Mouse (Mus musculus): Measurements from ENCODE around the gene Mrpl50. TPM values are rescaled to one million over a fixed set of nuclear protein-coding genes. Genes with fewer than 3 reads are reported as not detected.

The Mrpl50 gene
- polyA plus RNA-seq, 1 experiment from 2014 or later: 95.7 TPM

DNA sequence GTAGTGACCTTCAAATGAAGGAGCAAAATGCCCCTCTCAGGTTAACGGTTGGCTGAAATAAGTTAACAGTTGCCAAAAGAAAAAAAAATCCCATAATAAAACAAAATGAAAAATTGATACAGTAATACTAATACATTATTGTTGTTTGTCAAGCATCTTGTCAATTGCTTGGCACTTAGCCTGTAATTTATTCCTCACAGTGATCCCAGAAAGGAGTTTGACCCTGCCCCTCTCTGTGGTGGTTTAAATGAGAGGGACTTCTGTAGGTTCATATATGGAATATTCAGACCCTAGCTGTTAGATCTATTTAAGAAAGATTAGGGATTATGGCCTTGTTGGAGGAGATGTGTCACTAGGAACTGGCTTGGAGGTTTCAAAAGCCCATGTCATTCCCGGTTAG lies 25.1 kb upstream of the Mrpl50 start:
- 79% methylated on average over 2 of the region's 2 CpGs for WGBS
- no peaks in the 10 kb centered on the region for H3K36me3 ChIP-seq (ENCODE audit: insufficient read depth, low read length)

DNA sequence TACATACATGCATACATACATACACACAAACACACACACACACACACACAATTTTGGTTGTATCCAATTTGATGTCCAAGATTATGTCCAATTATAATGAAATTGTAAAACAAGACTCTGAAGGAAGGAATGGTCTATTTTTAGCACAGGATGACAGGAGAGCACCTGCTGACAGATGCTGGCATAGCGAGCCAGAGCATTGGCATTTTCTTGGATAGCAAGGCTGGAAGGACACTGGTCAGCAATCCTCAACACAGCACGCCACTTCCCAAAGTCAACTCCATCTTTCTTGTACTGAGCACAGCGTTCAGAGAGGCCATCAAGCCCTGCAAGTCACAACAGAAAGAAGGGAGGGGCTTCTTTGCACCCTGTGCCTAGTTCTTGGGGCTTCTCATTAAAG lies 20.1 kb upstream of the Mrpl50 start:
- Histone ChIP-seq H3K4me2 (replicated peaks; ENCODE audit: low read depth, low read length) (no peak overlapping the region), H3K36me3 (ENCODE audit: insufficient read depth, low read length) (no peaks in the 10 kb centered on the region), H3K27ac (ENCODE audit: low read length) (no peak overlapping the region), H3K9ac (replicated peaks; ENCODE audit: low read length) (no peak overlapping the region), H3K4me1 (ENCODE audit: insufficient read depth, low read length) (no peaks in the 10 kb centered on the region), H3K4me3 (ENCODE audit: low read length) (no peak overlapping the region), H3K9me3 (ENCODE audit: low read length) (no peaks in the 10 kb centered on the region), H3K27me3 (ENCODE audit: insufficient read depth, low read length) (no peaks in the 10 kb centered on the region)
- no peak for ATAC-seq (ENCODE audit: low FRiP score, low TSS enrichment)
- 71% methylated on average over 3 of the region's 3 CpGs for WGBS

More for the DNA sequence above, 25.1 kb upstream of the Mrpl50 start:
- no peaks in the 10 kb centered on the region for H3K4me1 ChIP-seq (ENCODE audit: insufficient read depth, low read length)
- no peak overlapping the region for H3K4me3 ChIP-seq (ENCODE audit: low read length)
- peak overlapping the region; percentile 13; the same call in 1 of the 2 replicates for H3K27ac ChIP-seq (ENCODE audit: low read length)
- H3K4me2 ChIP-seq (replicated peaks; ENCODE audit: low read depth, low read length): 0 out of 2 replicates have a peak overlapping the region, but pooled peaks have one; percentile 14
- ATAC-seq (ENCODE audit: low FRiP score, low TSS enrichment): no peak
- H3K27me3 ChIP-seq (ENCODE audit: insufficient read depth, low read length): no peaks in the 10 kb centered on the region
- no peak overlapping the region for H3K9ac ChIP-seq (replicated peaks; ENCODE audit: low read length)
- H3K9me3 ChIP-seq (ENCODE audit: low read length): no peaks in the 10 kb centered on the region

DNA sequence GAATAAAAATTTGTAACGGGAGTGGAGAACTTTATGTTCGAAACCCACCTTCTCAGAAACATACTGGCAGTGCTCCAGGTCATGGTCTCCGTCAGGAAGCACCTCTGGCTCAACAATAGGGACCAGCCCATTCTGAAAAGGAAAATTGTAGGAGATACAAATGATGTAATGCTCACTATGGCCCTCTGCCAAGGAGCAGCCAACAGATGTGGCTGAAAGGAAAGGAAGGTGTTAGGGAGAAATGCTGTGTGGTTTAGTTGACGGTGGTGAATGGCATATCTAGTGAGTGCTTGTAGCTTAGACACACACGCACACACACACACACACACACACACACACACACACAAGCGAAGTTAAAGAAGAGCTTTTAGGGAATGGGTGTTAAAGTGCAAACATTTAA lies 18.8 kb upstream of the Mrpl50 start:
- no peak overlapping the region for H3K27ac ChIP-seq (ENCODE audit: low read length)
- H3K27me3 ChIP-seq (ENCODE audit: insufficient read depth, low read length): no peaks in the 10 kb centered on the region
- no peak for ATAC-seq (ENCODE audit: low FRiP score, low TSS enrichment)
- no peaks in the 10 kb centered on the region for H3K9me3 ChIP-seq (ENCODE audit: low read length)
- no peak overlapping the region for H3K9ac ChIP-seq (replicated peaks; ENCODE audit: low read length)
- H3K4me1 ChIP-seq (ENCODE audit: insufficient read depth, low read length): no peaks in the 10 kb centered on the region
- no peak overlapping the region for H3K4me2 ChIP-seq (replicated peaks; ENCODE audit: low read depth, low read length)
- WGBS: 69% methylated on average over 6 of the region's 6 CpGs
- H3K4me3 ChIP-seq (ENCODE audit: low read length): no peak overlapping the region
- H3K36me3 ChIP-seq (ENCODE audit: insufficient read depth, low read length): no peaks in the 10 kb centered on the region

DNA sequence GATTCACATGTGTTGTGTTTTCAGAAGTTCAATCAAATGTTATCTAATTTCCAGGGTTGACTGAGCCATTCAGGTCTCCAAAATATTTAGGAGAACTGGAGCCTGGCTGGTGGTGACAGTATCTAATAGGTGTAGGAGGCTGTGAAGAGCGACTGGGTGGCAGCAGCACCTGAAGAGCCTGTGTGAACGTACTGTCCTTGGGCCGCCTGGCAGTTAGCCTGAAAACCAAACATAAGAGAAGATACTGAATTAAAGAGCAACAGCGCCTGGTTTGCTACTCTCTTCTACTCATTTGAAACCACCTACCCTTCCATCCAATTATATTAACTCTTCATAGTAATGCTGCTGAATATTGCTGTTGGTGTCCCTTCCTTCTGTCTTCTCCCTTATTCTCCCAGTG lies 15.8 kb upstream of the Mrpl50 start:
- no peaks in the 10 kb centered on the region for H3K4me1 ChIP-seq (ENCODE audit: insufficient read depth, low read length)
- no peaks in the 10 kb centered on the region for H3K9me3 ChIP-seq (ENCODE audit: low read length)
- no peak overlapping the region for H3K27ac ChIP-seq (ENCODE audit: low read length)
- H3K4me2 ChIP-seq (replicated peaks; ENCODE audit: low read depth, low read length): no peak overlapping the region
- peaks cover 4% of the 10 kb centered on the region; the same call in 1 of the 2 replicates for H3K36me3 ChIP-seq (ENCODE audit: insufficient read depth, low read length)
- no peak for ATAC-seq (ENCODE audit: low FRiP score, low TSS enrichment)
- H3K9ac ChIP-seq (replicated peaks; ENCODE audit: low read length): no peak overlapping the region
- WGBS: 86% methylated on average over 4 of the region's 4 CpGs
- no peak overlapping the region for H3K4me3 ChIP-seq (ENCODE audit: low read length)
- H3K27me3 ChIP-seq (ENCODE audit: insufficient read depth, low read length): no peaks in the 10 kb centered on the region

DNA sequence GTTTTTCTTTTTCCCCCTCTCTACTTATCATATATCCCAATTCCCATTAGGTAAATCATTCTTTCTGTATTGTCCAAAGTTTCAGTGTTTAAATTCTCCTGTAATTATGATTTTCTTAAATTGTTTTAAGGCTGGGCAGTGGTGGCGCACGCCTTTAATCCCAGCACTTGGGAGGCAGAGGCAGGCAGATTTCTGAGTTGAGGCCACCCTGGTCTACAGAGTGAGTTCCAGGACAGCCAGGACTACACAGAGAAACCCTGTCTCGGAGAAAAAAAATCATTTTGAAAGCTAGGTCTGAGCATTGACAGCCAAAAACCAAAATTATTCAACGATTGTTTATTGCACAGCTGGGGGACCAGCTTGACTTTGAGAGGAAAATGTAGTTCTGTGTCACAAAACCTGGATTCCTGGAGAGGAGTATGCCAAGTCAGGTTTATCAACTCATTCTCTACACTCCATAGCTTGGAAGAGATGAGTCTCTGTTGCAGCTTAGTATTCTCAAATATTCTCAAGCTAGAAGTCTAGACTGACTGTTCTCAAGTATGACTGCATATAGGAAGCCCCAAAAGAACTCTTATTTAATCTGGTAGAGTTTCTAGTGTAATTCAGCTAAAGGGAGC lies 14.9 kb upstream of the Mrpl50 start:
- Histone ChIP-seq H3K27me3 (ENCODE audit: insufficient read depth, low read length) (no peaks in the 10 kb centered on the region), H3K36me3 (ENCODE audit: insufficient read depth, low read length) (peaks cover 7% of the 10 kb centered on the region), H3K27ac (ENCODE audit: low read length) (no peak overlapping the region), H3K4me1 (ENCODE audit: insufficient read depth, low read length) (no peaks in the 10 kb centered on the region), H3K4me2 (replicated peaks; ENCODE audit: low read depth, low read length) (no peak overlapping the region), H3K4me3 (ENCODE audit: low read length) (no peak overlapping the region), H3K9ac (replicated peaks; ENCODE audit: low read length) (no peak overlapping the region), H3K9me3 (ENCODE audit: low read length) (peaks cover 2% of the 10 kb centered on the region; the same call in 1 of the 2 replicates)
- WGBS: 92% methylated on average over 4 of the region's 4 CpGs
- ATAC-seq (ENCODE audit: low FRiP score, low TSS enrichment): no peak

DNA sequence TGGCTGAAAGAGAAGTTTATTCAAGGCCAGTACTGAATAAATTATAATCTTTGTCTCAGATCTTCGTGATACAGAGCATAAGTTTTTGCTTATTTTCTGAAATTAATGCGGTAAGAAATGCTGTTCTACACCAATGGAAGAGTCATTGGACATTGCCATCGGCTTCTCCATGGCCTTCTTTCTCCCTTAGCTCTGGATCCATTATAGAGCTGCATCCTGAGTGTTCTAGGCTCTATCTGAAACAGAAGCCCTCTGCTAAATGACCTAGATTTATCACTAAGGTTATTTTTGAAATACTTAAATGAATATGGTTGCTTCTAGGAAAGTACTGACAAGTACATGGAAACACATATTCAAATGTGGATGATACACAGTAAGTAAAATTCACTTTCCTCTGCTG lies 14.1 kb upstream of the Mrpl50 start:
- no peak for ATAC-seq (ENCODE audit: low FRiP score, low TSS enrichment)

DNA sequence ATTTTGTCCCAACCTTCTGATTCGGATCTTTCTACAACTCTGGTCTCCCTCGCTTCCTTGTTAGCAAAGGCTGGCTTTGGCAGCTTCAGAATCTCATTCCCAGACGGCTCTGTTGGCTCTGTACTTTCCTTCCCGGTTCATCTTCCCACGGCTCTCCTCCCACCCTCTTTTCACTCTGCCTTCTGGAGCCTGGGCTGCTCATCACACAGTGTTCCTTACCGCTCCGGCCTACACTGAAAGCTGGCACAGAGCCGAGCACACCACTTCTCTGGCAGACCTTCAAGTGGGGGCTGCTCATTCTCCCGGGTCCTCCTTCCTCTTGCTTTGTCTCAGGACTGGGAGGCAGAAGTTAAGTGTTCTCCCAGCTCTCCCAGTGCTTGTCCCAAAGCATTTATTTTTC lies 1.7 kb upstream of the Mrpl50 start:
- Histone ChIP-seq H3K27ac (ENCODE audit: low read length) (no peak overlapping the region), H3K36me3 (ENCODE audit: insufficient read depth, low read length) (peaks cover 14% of the 10 kb centered on the region), H3K9me3 (ENCODE audit: low read length) (no peaks in the 10 kb centered on the region), H3K4me3 (ENCODE audit: low read length) (no peak overlapping the region; the same call in 1 of the 2 replicates), H3K27me3 (ENCODE audit: insufficient read depth, low read length) (no peaks in the 10 kb centered on the region), H3K4me2 (replicated peaks; ENCODE audit: low read depth, low read length) (no peak overlapping the region), H3K4me1 (ENCODE audit: insufficient read depth, low read length) (peaks cover 14% of the 10 kb centered on the region), H3K9ac (replicated peaks; ENCODE audit: low read length) (no peak overlapping the region)
- 75% methylated on average over 9 of the region's 9 CpGs for WGBS
- ATAC-seq (ENCODE audit: low FRiP score, low TSS enrichment): no peak

More for the DNA sequence above, 14.1 kb upstream of the Mrpl50 start:
- no peaks in the 10 kb centered on the region for H3K27me3 ChIP-seq (ENCODE audit: insufficient read depth, low read length)
- H3K4me1 ChIP-seq (ENCODE audit: insufficient read depth, low read length): no peaks in the 10 kb centered on the region
- H3K27ac ChIP-seq (ENCODE audit: low read length): no peak overlapping the region
- H3K4me2 ChIP-seq (replicated peaks; ENCODE audit: low read depth, low read length): no peak overlapping the region
- WGBS: 83% methylated on average over 3 of the region's 3 CpGs
- H3K36me3 ChIP-seq (ENCODE audit: insufficient read depth, low read length): peaks cover 15% of the 10 kb centered on the region
- no peak overlapping the region for H3K4me3 ChIP-seq (ENCODE audit: low read length)
- no peak overlapping the region for H3K9ac ChIP-seq (replicated peaks; ENCODE audit: low read length)
- H3K9me3 ChIP-seq (ENCODE audit: low read length): peaks cover 8% of the 10 kb centered on the region; the same call in 1 of the 2 replicates

DNA sequence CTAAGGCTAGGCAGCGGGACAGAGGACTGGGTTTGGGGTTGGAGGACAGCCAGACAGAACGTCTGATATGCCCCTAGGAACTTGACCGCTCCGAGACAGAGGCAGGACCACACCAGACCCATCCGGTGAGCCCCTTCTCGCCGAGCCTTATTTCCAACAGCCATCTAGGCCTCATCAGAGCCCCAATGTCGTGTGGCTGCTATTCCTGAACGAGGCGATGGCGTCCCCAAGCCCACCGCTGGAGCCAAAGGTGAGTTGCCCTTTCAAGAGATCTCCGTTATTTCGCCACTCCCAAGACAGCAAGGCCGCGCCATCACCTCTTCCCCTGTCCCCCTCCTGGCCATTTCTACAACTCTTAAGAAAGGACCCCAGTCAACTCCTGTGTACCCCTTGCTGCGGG lies 453 bp upstream of the Mrpl50 start:
- Histone ChIP-seq H3K4me3 (ENCODE audit: low read length) (peak overlapping the region; percentile 76), H3K27ac (ENCODE audit: low read length) (no peak overlapping the region), H3K4me1 (ENCODE audit: insufficient read depth, low read length) (peaks cover 14% of the 10 kb centered on the region), H3K27me3 (ENCODE audit: insufficient read depth, low read length) (no peaks in the 10 kb centered on the region), H3K4me2 (replicated peaks; ENCODE audit: low read depth, low read length) (peak overlapping the region; percentile 69), H3K36me3 (ENCODE audit: insufficient read depth, low read length) (peaks cover 18% of the 10 kb centered on the region), H3K9me3 (ENCODE audit: low read length) (no peaks in the 10 kb centered on the region), H3K9ac (replicated peaks; ENCODE audit: low read length) (peak overlapping the region; percentile 77)
- peak; percentile 31; the same call in 1 of the 2 replicates for ATAC-seq (ENCODE audit: low FRiP score, low TSS enrichment)
- WGBS: under 1% methylated on average over 17 of the region's 17 CpGs

DNA sequence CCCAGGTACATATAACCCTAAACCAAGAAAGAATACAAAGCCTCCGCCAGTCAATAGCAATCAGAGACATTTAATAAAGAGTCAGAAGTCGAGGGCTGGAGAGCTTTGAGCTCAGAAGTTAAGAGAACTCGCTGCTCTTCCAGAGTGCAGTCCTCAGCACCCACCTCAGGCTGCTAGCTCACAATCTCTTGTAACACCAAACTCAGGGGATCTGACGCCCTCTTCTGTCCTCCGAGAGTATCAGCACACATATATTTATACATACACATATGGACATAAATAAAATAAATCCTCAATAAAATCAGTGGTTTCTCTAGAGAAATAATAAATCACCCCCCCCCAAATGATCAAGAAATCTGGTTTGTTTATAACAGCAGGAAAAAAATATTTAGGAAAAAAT lies 1.4 kb downstream of the Mrpl50 start:
- 0 out of 2 replicates have a peak overlapping the region, but pooled peaks have one; percentile 2 for H3K4me3 ChIP-seq (ENCODE audit: low read length)
- H3K27me3 ChIP-seq (ENCODE audit: insufficient read depth, low read length): no peaks in the 10 kb centered on the region
- WGBS: 77% methylated on average over 5 of the region's 5 CpGs
- H3K27ac ChIP-seq (ENCODE audit: low read length): no peak overlapping the region
- peak overlapping the region; percentile 8 for H3K4me2 ChIP-seq (replicated peaks; ENCODE audit: low read depth, low read length)
- ATAC-seq (ENCODE audit: low FRiP score, low TSS enrichment): no peak
- no peaks in the 10 kb centered on the region for H3K9me3 ChIP-seq (ENCODE audit: low read length)
- H3K4me1 ChIP-seq (ENCODE audit: insufficient read depth, low read length): peaks cover 14% of the 10 kb centered on the region
- peaks cover 16% of the 10 kb centered on the region for H3K36me3 ChIP-seq (ENCODE audit: insufficient read depth, low read length)
- no peak overlapping the region for H3K9ac ChIP-seq (replicated peaks; ENCODE audit: low read length)

DNA sequence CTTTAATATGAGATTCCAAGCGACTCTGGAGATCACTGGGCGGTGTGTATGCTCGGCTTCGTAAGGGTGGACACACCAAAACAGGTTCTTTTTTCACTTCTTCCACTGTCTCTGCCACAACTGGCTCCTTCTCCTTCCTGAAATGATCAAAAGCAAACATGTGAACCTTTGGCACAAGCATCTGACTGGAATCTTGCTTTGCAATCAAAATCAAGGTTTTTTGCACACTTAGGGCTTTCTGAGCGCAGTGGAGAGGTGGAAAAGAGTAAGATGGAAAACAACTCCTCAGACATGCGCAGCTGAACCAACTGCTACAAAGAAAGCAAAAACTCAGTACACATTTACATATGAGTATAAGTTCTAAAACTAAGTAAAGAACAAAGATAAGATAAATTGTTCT lies 6.5 kb downstream of the Mrpl50 start:
- no peaks in the 10 kb centered on the region for H3K9me3 ChIP-seq (ENCODE audit: low read length)
- 98% methylated on average over 6 of the region's 6 CpGs for WGBS
- H3K4me2 ChIP-seq (replicated peaks; ENCODE audit: low read depth, low read length): no peak overlapping the region
- H3K27me3 ChIP-seq (ENCODE audit: insufficient read depth, low read length): no peaks in the 10 kb centered on the region
- no peak for ATAC-seq (ENCODE audit: low FRiP score, low TSS enrichment)
- H3K4me1 ChIP-seq (ENCODE audit: insufficient read depth, low read length): peaks cover 5% of the 10 kb centered on the region
- H3K27ac ChIP-seq (ENCODE audit: low read length): no peak overlapping the region
- no peak overlapping the region for H3K9ac ChIP-seq (replicated peaks; ENCODE audit: low read length)
- peaks cover 20% of the 10 kb centered on the region for H3K36me3 ChIP-seq (ENCODE audit: insufficient read depth, low read length)
- no peak overlapping the region for H3K4me3 ChIP-seq (ENCODE audit: low read length)
